Mouse (Mus musculus): ENCODE results near the gene Olfr665.

- TF ChIP-seq CTCF (IDR thresholded peaks at IDR 0.05; ENCODE audit: low read depth, low read length) = no peak
- no peak for TF ChIP-seq TAL1 (conservative IDR thresholded peaks at IDR 0.05; ENCODE audit: low read depth, low read length)
- no peak for TF ChIP-seq GATA1 (IDR thresholded peaks at IDR 0.05; ENCODE audit: borderline replicate concordance, low read length)
- no peak for TF ChIP-seq POLR2AphosphoS5 (IDR thresholded peaks at IDR 0.05; ENCODE audit: insufficient replicate concordance, low read depth, low read length)
- TF ChIP-seq GATA2 (IDR thresholded peaks at IDR 0.05; ENCODE audit: borderline replicate concordance, low read depth, low read length) = no peak
Observed at GRCm38 (mm10) chr7:104842503-104842902, 35.3 kb upstream of the Olfr665 start, which contains the start of gene Usp17lb.

Measured in G1E (cell line).